Mouse (Mus musculus): ENCODE results near the gene Wfdc17. TPM values are rescaled to one million over a fixed set of nuclear protein-coding genes. Genes with fewer than 3 reads are reported as not detected.

The Wfdc17 gene
- polyA plus RNA-seq, 1 experiment, result 0.99 TPM

DNA sequence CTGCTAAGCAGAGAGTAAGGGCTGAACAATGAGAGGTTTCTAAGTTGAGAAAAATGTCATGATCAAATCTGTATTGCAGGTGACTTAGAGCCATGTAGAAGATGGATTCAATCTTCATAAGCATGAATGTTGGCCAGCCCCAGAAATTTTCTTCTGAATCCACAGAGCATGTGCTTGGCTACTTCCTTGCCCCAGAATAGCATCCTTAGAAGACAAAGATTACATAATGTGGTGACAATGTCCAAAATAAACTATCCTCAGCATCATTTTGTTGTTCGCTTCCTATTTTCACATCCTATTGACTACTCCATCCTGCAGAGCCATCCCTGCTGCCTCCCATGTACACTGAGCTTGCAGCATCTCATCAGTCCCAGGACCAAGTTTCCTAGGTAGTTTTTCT, 28.1 kb upstream of the Wfdc17 start:
- Histone ChIP-seq H3K4me3 (ENCODE audit: low read depth, low read length) (no peak overlapping the region), H3K27me3 (ENCODE audit: control insufficient read depth, insufficient read depth, low read length) (no peaks in the 10 kb centered on the region), H3K36me3 (ENCODE audit: control insufficient read depth, insufficient read depth, low read length) (no peaks in the 10 kb centered on the region), H3K4me1 (ENCODE audit: control insufficient read depth, insufficient read depth, insufficient read length, low read length) (no peaks in the 10 kb centered on the region), H3K27ac (ENCODE audit: insufficient read depth, low read depth, low read length) (no peak overlapping the region)
- 86% methylated on average over 1 of the region's 1 CpGs for WGBS
- TF ChIP-seq POLR2A (IDR thresholded peaks at IDR 0.05; ENCODE audit: low read depth, low read length), result no peak
- no peak for TF ChIP-seq CTCF (IDR thresholded peaks at IDR 0.05; ENCODE audit: extremely low read depth, insufficient read length, insufficient replicate concordance, low read depth, low read length)

DNA sequence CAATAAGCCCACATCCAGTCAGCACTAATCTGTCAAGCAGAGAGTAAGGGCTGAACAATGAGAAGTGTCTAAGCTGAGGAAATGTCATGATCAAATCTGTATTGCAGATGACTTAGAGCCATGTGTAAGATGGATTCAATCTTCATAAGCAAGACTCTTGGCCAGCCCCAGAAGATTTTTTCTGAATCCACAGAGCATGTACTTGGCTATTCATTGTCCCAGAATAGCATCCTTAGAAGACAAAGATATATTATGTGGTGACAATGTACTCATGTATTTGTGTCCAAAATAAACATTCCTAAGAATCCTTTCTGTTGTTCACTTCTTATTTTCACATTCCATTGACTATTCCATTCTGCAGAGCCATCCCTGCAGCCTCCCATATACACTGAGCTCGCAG, 13.9 kb upstream of the Wfdc17 start:
- Histone ChIP-seq H3K27ac (ENCODE audit: insufficient read depth, low read depth, low read length) (no peak overlapping the region), H3K36me3 (ENCODE audit: control insufficient read depth, insufficient read depth, low read length) (no peaks in the 10 kb centered on the region), H3K27me3 (ENCODE audit: control insufficient read depth, insufficient read depth, low read length) (no peaks in the 10 kb centered on the region), H3K4me1 (ENCODE audit: control insufficient read depth, insufficient read depth, insufficient read length, low read length) (no peaks in the 10 kb centered on the region), H3K4me3 (ENCODE audit: low read depth, low read length) (no peak overlapping the region)
- WGBS, result 82% methylated on average over 1 of the region's 1 CpGs
- TF ChIP-seq CTCF (IDR thresholded peaks at IDR 0.05; ENCODE audit: extremely low read depth, insufficient read length, insufficient replicate concordance, low read depth, low read length), result no peak
- no peak for TF ChIP-seq POLR2A (IDR thresholded peaks at IDR 0.05; ENCODE audit: low read depth, low read length)

DNA sequence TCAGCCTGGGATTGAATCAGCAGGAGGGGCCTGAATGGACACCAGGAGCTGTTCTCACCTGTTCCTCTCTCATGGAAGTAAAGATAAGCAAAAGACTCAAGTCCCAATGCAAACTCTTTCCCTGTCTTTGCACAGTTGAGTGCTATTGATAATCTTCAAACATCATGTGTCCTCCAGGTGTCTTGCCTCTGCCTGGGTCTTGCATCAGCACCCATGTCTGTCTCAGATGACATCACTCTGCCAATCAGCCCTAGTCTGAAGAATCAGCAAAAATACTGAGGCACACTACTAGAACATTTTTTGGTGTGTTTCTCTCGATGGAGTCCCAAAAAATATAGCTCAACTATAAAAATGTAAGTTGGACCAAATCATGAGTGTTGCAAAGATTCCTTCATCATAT, 11.8 kb upstream of the Wfdc17 start:
- TF ChIP-seq CTCF (IDR thresholded peaks at IDR 0.05; ENCODE audit: extremely low read depth, insufficient read length, insufficient replicate concordance, low read depth, low read length), result no peak
- no peak for TF ChIP-seq POLR2A (IDR thresholded peaks at IDR 0.05; ENCODE audit: low read depth, low read length)
- WGBS, result 67% methylated on average over 1 of the region's 1 CpGs

GRCm38 (mm10) chr11:83708715-83709114, 4.9 kb downstream of the Wfdc17 start, which contains the start of gene Wfdc18:
Gene Wfdc18, plus strand, starts transcription at chr11:83709015.
- TF ChIP-seq POLR2A (IDR thresholded peaks at IDR 0.05; ENCODE audit: low read depth, low read length) (no peak), CTCF (IDR thresholded peaks at IDR 0.05; ENCODE audit: extremely low read depth, insufficient read length, insufficient replicate concordance, low read depth, low read length) (no peak)
- Histone ChIP-seq H3K4me3 (ENCODE audit: low read depth, low read length) (no peak within 1 kb of the TSS), H3K4me1 (ENCODE audit: control insufficient read depth, insufficient read depth, insufficient read length, low read length) (no peaks in the 10 kb centered on the region), H3K36me3 (ENCODE audit: control insufficient read depth, insufficient read depth, low read length) (no peaks in the 10 kb centered on the region), H3K27me3 (ENCODE audit: control insufficient read depth, insufficient read depth, low read length) (no peaks in the 10 kb centered on the region), H3K27ac (ENCODE audit: insufficient read depth, low read depth, low read length) (no peak within 1 kb of the TSS)
- 40% methylated on average over 4 of the region's 4 CpGs for WGBS

More for the DNA sequence above, 11.8 kb upstream of the Wfdc17 start:
- no peaks in the 10 kb centered on the region for H3K4me1 ChIP-seq (ENCODE audit: control insufficient read depth, insufficient read depth, insufficient read length, low read length)
- no peak overlapping the region for H3K27ac ChIP-seq (ENCODE audit: insufficient read depth, low read depth, low read length)
- no peaks in the 10 kb centered on the region for H3K27me3 ChIP-seq (ENCODE audit: control insufficient read depth, insufficient read depth, low read length)
- H3K4me3 ChIP-seq (ENCODE audit: low read depth, low read length), result no peak overlapping the region
- H3K36me3 ChIP-seq (ENCODE audit: control insufficient read depth, insufficient read depth, low read length), result no peaks in the 10 kb centered on the region

DNA sequence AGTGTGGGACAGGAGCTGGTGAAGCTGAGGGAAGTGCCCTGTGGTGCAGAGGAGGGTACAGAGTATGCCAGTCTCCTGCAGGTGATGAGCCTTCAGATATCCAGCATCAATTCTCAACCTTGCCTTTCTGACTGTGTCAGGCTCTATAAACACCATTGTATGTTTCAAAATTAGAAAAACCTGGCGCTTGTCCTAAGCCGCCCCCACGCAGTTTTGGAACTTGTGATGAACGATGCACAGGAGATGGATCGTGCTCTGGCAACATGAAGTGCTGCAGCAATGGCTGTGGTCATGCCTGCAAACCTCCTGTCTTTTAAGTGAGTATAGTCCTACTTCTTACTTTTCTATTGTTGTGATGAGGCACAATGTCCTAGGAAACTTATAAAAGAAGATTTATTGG, 5.9 kb downstream of the Wfdc17 start:
- Histone ChIP-seq H3K27ac (ENCODE audit: insufficient read depth, low read depth, low read length) (no peak overlapping the region), H3K27me3 (ENCODE audit: control insufficient read depth, insufficient read depth, low read length) (no peaks in the 10 kb centered on the region), H3K36me3 (ENCODE audit: control insufficient read depth, insufficient read depth, low read length) (no peaks in the 10 kb centered on the region), H3K4me3 (ENCODE audit: low read depth, low read length) (no peak overlapping the region), H3K4me1 (ENCODE audit: control insufficient read depth, insufficient read depth, insufficient read length, low read length) (no peaks in the 10 kb centered on the region)
- WGBS, result 90% methylated on average over 5 of the region's 5 CpGs
- no peak for TF ChIP-seq CTCF (IDR thresholded peaks at IDR 0.05; ENCODE audit: extremely low read depth, insufficient read length, insufficient replicate concordance, low read depth, low read length)
- TF ChIP-seq POLR2A (IDR thresholded peaks at IDR 0.05; ENCODE audit: low read depth, low read length), result no peak

DNA sequence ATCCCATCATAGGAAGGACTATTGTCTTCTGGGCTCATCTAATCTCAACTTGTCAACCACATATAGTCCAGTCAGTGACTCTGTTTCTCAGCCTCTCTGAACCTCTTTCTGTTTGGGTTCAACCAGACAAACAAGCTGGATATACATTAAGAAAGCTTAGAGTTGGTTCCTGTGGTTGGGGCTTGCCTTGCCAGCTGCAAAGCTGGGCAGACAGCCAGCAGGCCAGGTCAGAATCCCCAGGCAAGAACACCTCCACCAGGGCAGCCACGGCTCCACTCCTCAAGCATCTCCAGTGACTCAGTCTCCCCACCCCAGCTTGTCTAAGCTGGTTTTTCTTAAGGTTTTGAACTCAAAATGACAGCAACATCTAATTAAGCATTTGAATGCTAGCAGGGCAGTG, 8.9 kb downstream of the Wfdc17 start:
- H3K4me3 ChIP-seq (ENCODE audit: low read depth, low read length), result no peak overlapping the region

DNA sequence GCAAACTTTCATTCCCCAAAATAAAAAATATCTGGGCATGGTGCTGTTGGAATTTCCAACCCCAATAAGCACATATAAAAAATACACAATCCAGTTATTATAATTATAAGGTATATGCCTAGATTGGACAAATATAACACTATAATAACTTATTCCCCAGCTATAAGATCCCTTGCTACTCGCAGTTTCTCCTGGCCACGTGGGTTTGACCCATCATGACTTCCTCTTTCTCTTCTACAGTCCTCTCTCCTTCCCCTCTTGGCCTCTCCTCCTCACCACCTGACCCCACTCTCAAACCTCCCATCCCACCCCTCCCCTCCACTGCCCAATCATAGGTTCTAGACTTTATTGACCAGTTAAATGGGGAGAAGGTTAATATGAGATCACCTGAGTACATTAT, 10.1 kb downstream of the Wfdc17 start:
- TF ChIP-seq CTCF (IDR thresholded peaks at IDR 0.05; ENCODE audit: extremely low read depth, insufficient read length, insufficient replicate concordance, low read depth, low read length) (no peak), POLR2A (IDR thresholded peaks at IDR 0.05; ENCODE audit: low read depth, low read length) (no peak)
- no peak overlapping the region for H3K27ac ChIP-seq (ENCODE audit: insufficient read depth, low read depth, low read length)
- no peaks in the 10 kb centered on the region for H3K27me3 ChIP-seq (ENCODE audit: control insufficient read depth, insufficient read depth, low read length)
- no peaks in the 10 kb centered on the region for H3K36me3 ChIP-seq (ENCODE audit: control insufficient read depth, insufficient read depth, low read length)
- no peak overlapping the region for H3K4me3 ChIP-seq (ENCODE audit: low read depth, low read length)
- H3K4me1 ChIP-seq (ENCODE audit: control insufficient read depth, insufficient read depth, insufficient read length, low read length), result no peaks in the 10 kb centered on the region
- 66% methylated on average over 2 of the region's 2 CpGs for WGBS

More for the DNA sequence above, 8.9 kb downstream of the Wfdc17 start:
- H3K27me3 ChIP-seq (ENCODE audit: control insufficient read depth, insufficient read depth, low read length), result no peaks in the 10 kb centered on the region
- TF ChIP-seq CTCF (IDR thresholded peaks at IDR 0.05; ENCODE audit: extremely low read depth, insufficient read length, insufficient replicate concordance, low read depth, low read length), result no peak
- TF ChIP-seq POLR2A (IDR thresholded peaks at IDR 0.05; ENCODE audit: low read depth, low read length), result no peak
- H3K27ac ChIP-seq (ENCODE audit: insufficient read depth, low read depth, low read length), result no peak overlapping the region
- no peaks in the 10 kb centered on the region for H3K4me1 ChIP-seq (ENCODE audit: control insufficient read depth, insufficient read depth, insufficient read length, low read length)
- H3K36me3 ChIP-seq (ENCODE audit: control insufficient read depth, insufficient read depth, low read length), result no peaks in the 10 kb centered on the region
- 23% methylated on average over 1 of the region's 1 CpGs for WGBS
